Mouse (Mus musculus) limb, embryonic 15.5 days (tissue): ENCODE measurements around the gene Thap11. TPM values are rescaled to one million over a fixed set of nuclear protein-coding genes. Genes with fewer than 3 reads are reported as not detected.

Experiments
- polyA plus RNA-seq: library from polyadenylated mRNA; unstranded; fragments of >200 nt; fragmentation: Nextera tagmentation; extraction: Ambion mirVana; gene quantifications from 2 replicates; pipeline ENCODE4 v1.2.1, GENCODE M21; 2015

The Thap11 gene
- polyA plus RNA-seq, 1 experiment from 2014 or later, result 73.0 TPM

Other genes with a start within 250 kb of the Thap11 start
- gene Ripor1, start 249.9 kb upstream of the Thap11 start, polyA plus RNA-seq, result 20.9 and 24.6 TPM in 2 replicates
- gene Ctcf, start 218.6 kb upstream of the Thap11 start, polyA plus RNA-seq, result 93.8 and 108 TPM in 2 replicates
- gene Agrp, start 217.7 kb upstream of the Thap11 start, polyA plus RNA-seq, result 1.8 and 2.4 TPM in 2 replicates
- gene Carmil2, start 168.9 kb upstream of the Thap11 start, polyA plus RNA-seq, result 0.47 and 0.58 TPM in 2 replicates
- 62.6 and 63.2 TPM in 2 replicates for gene Acd, start 154.0 kb upstream of the Thap11 start, polyA plus RNA-seq
- gene Pard6a, start 154.0 kb upstream of the Thap11 start, polyA plus RNA-seq, result 15.2 and 17.5 TPM in 2 replicates
- gene 4933405L10Rik, start 147.5 kb upstream of the Thap11 start, polyA plus RNA-seq, result 0.12 TPM in 1 of 2 replicates, not detected in the other
- gene Enkd1, start 146.9 kb upstream of the Thap11 start, polyA plus RNA-seq, result 21.7 and 23.0 TPM in 2 replicates
- 20.1 and 22.1 TPM in 2 replicates for gene Gfod2, start 96.5 kb upstream of the Thap11 start, polyA plus RNA-seq
- 11.1 and 11.7 TPM in 2 replicates for gene Ranbp10, start 27.8 kb upstream of the Thap11 start, polyA plus RNA-seq
- 0.28 and 0.47 TPM in 2 replicates for gene Tsnaxip1, start 27.4 kb upstream of the Thap11 start, polyA plus RNA-seq
- 42.3 and 44.7 TPM in 2 replicates for gene Cenpt, start 1.9 kb upstream of the Thap11 start, polyA plus RNA-seq
- gene Nutf2, start 5.4 kb downstream of the Thap11 start, polyA plus RNA-seq, result 195 and 202 TPM in 2 replicates
- gene Edc4, start 25.7 kb downstream of the Thap11 start, polyA plus RNA-seq, result 47.3 and 49.5 TPM in 2 replicates
- 0.26 and 0.41 TPM in 2 replicates for gene Nrn1l, start 38.4 kb downstream of the Thap11 start, polyA plus RNA-seq
- 36.1 and 38.6 TPM in 2 replicates for gene Pskh1, start 45.3 kb downstream of the Thap11 start, polyA plus RNA-seq
- 0.96 and 1.1 TPM in 2 replicates for gene Ctrl, start 78.7 kb downstream of the Thap11 start, polyA plus RNA-seq
- 30.0 and 30.7 TPM in 2 replicates for gene Psmb10, start 83.3 kb downstream of the Thap11 start, polyA plus RNA-seq
- gene Lcat, start 88.2 kb downstream of the Thap11 start, polyA plus RNA-seq, result 3.1 and 3.2 TPM in 2 replicates
- gene Slc12a4, start 111.0 kb downstream of the Thap11 start, polyA plus RNA-seq, result 57.6 and 62.7 TPM in 2 replicates
- not detected in 2 replicates for gene Dpep3, start 124.3 kb downstream of the Thap11 start, polyA plus RNA-seq
- 22.3 and 25.2 TPM in 2 replicates for gene Dus2, start 136.2 kb downstream of the Thap11 start, polyA plus RNA-seq
- not detected in 2 replicates for gene Dpep2nb, start 150.8 kb downstream of the Thap11 start, polyA plus RNA-seq
- gene Ddx28, start 156.8 kb downstream of the Thap11 start, polyA plus RNA-seq, result 18.4 and 19.0 TPM in 2 replicates
- 5.7 and 6.9 TPM in 2 replicates for gene Nfatc3, start 203.7 kb downstream of the Thap11 start, polyA plus RNA-seq